18 mouse cellular contexts compared by ENCODE assay signal in genomic region chr7:136121406-136121805, GRCm38 (mm10).
DNase-seq lines count a peak whose midpoint lies in the region; ATAC-seq and TF ChIP-seq lines count a peak whose summit lies in the region.
"Had no signal": no experiment of that assay in that cellular context is flagged by ENCODE, and none has a peak within 500 bp of the region (broad histone marks: within the 10 kb centered on the region; RNA-seq: fewer than 3 reads in every experiment).

No protein-coding gene starts in this region.

- 81% methylated on average over 1 of the region's 1 CpGs for WGBS in hindbrain, postnatal 0 days
- 86% methylated on average over 1 of the region's 1 CpGs for WGBS in hindbrain, embryonic 11.5 days
- WGBS in midbrain, embryonic 11.5 days: 85% methylated on average over 1 of the region's 1 CpGs
- WGBS in midbrain, embryonic 15.5 days: 70% methylated on average over 1 of the region's 1 CpGs

- no peaks in the 10 kb centered on the region for H3K27me3 ChIP-seq in hindbrain, postnatal 0 days (ENCODE audit: insufficient read depth, low read length)
- H3K27me3 ChIP-seq in hindbrain, embryonic 11.5 days (ENCODE audit: control insufficient read depth, insufficient read depth, low read length): no peaks in the 10 kb centered on the region
- 0 out of 2 replicates have a peak, but pooled peaks cover 2% of the 10 kb centered on the region for H3K27me3 ChIP-seq in midbrain, embryonic 11.5 days (ENCODE audit: control insufficient read depth, insufficient read depth, low read length)
- peaks cover 3% of the 10 kb centered on the region; the same call in 1 of the 2 replicates for H3K27me3 ChIP-seq in midbrain, embryonic 15.5 days (replicated peaks)
- H3K27me3 ChIP-seq: embryonic facial prominence, embryonic 15.5 days had no signal

- H3K4me3 ChIP-seq in hindbrain, postnatal 0 days (ENCODE audit: low read length): no peak overlapping the region
- H3K4me3 ChIP-seq in hindbrain, embryonic 11.5 days (ENCODE audit: low read depth, low read length): no peak overlapping the region
- H3K4me3 ChIP-seq in midbrain, embryonic 11.5 days (ENCODE audit: low read depth, low read length): no peak overlapping the region
- no peak overlapping the region for H3K4me3 ChIP-seq in midbrain, embryonic 15.5 days
- H3K4me3 ChIP-seq: embryonic facial prominence, embryonic 15.5 days; forebrain, embryonic 12.5 days; limb, embryonic 15.5 days; midbrain, embryonic 12.5 days had no signal

- no peak overlapping the region for H3K27ac ChIP-seq in hindbrain, postnatal 0 days
- H3K27ac ChIP-seq in hindbrain, embryonic 11.5 days (ENCODE audit: low read depth, low read length): no peak overlapping the region
- H3K27ac ChIP-seq in midbrain, embryonic 11.5 days (ENCODE audit: low read depth, low read length): no peak overlapping the region
- no peak overlapping the region for H3K27ac ChIP-seq in midbrain, embryonic 15.5 days
- H3K27ac ChIP-seq: embryonic facial prominence, embryonic 15.5 days; forebrain, embryonic 12.5 days; hindbrain, embryonic 14.5 days; limb, embryonic 15.5 days; midbrain, embryonic 12.5 days had no signal

- TF ChIP-seq CTCF in hindbrain, postnatal 0 days (IDR thresholded peaks at IDR 0.05; ENCODE audit: low read depth): peak; percentile 59

- no peak overlapping the region for H3K9ac ChIP-seq in hindbrain, postnatal 0 days (replicated peaks; ENCODE audit: low read length)
- H3K9ac ChIP-seq in hindbrain, embryonic 11.5 days (ENCODE audit: low read depth, low read length): no peak overlapping the region
- no peak overlapping the region for H3K9ac ChIP-seq in midbrain, embryonic 11.5 days (ENCODE audit: low read length)
- H3K9ac ChIP-seq in midbrain, embryonic 15.5 days: no peak overlapping the region
- H3K9ac ChIP-seq: embryonic facial prominence, embryonic 15.5 days; forebrain, embryonic 12.5 days; hindbrain, embryonic 14.5 days; limb, embryonic 15.5 days; midbrain, embryonic 12.5 days had no signal

- DNase-seq in hindbrain, postnatal 0 days (ENCODE audit: low spot score): peak; percentile 48
- no peak for DNase-seq in hindbrain, embryonic 11.5 days (ENCODE audit: low spot score)
- peak; percentile 69 for DNase-seq in midbrain, embryonic 11.5 days (ENCODE audit: low spot score, missing footprints)
- peak; percentile 39 for DNase-seq in embryo, embryonic 10.5 days (ENCODE audit: low spot score)
- no peak for DNase-seq in right cerebral cortex, postnatal 36 days (ENCODE audit: low spot score in 2 of 2)
- DNase-seq in cerebellum, adult 9-10 months: no peak
- DNase-seq: cerebellum, postnatal 25 days; heart, postnatal 10 days; kidney, adult 8-10 months; lung, postnatal 14 days; right cerebral cortex, postnatal 14 days had no signal

- no peaks in the 10 kb centered on the region for H3K36me3 ChIP-seq in hindbrain, postnatal 0 days (ENCODE audit: insufficient read depth, low read length)
- H3K36me3 ChIP-seq in hindbrain, embryonic 11.5 days (ENCODE audit: control insufficient read depth, insufficient read depth, low read length): no peaks in the 10 kb centered on the region
- H3K36me3 ChIP-seq in midbrain, embryonic 11.5 days (ENCODE audit: control insufficient read depth, insufficient read depth, low read length): no peaks in the 10 kb centered on the region
- H3K36me3 ChIP-seq in midbrain, embryonic 15.5 days (replicated peaks): no peaks in the 10 kb centered on the region
- H3K36me3 ChIP-seq: embryonic facial prominence, embryonic 15.5 days; forebrain, embryonic 12.5 days; limb, embryonic 15.5 days; midbrain, embryonic 12.5 days had no signal

- no peaks in the 10 kb centered on the region for H3K9me3 ChIP-seq in hindbrain, postnatal 0 days (ENCODE audit: low read length)
- H3K9me3 ChIP-seq in hindbrain, embryonic 11.5 days (ENCODE audit: control insufficient read depth, low read length): no peaks in the 10 kb centered on the region
- H3K9me3 ChIP-seq in midbrain, embryonic 11.5 days (ENCODE audit: control insufficient read depth, low read length): no peaks in the 10 kb centered on the region
- no peaks in the 10 kb centered on the region for H3K9me3 ChIP-seq in midbrain, embryonic 15.5 days
- H3K9me3 ChIP-seq: embryonic facial prominence, embryonic 15.5 days; forebrain, embryonic 12.5 days; limb, embryonic 15.5 days; midbrain, embryonic 12.5 days had no signal

- H3K4me2 ChIP-seq in hindbrain, postnatal 0 days (ENCODE audit: low read depth, low read length): no peak overlapping the region
- H3K4me2 ChIP-seq in hindbrain, embryonic 11.5 days (replicated peaks; ENCODE audit: low read depth, low read length): no peak overlapping the region
- no peak overlapping the region for H3K4me2 ChIP-seq in midbrain, embryonic 11.5 days
- H3K4me2 ChIP-seq in midbrain, embryonic 15.5 days: no peak overlapping the region
- H3K4me2 ChIP-seq: embryonic facial prominence, embryonic 15.5 days; forebrain, embryonic 12.5 days; hindbrain, embryonic 14.5 days; limb, embryonic 15.5 days; midbrain, embryonic 12.5 days had no signal

- no peaks in the 10 kb centered on the region for H3K4me1 ChIP-seq in hindbrain, postnatal 0 days (ENCODE audit: insufficient read depth, low read length)
- H3K4me1 ChIP-seq in hindbrain, embryonic 11.5 days (replicated peaks; ENCODE audit: control insufficient read depth, insufficient read depth, low read length): no peaks in the 10 kb centered on the region
- peaks cover 2% of the 10 kb centered on the region; the same call in 1 of the 2 replicates for H3K4me1 ChIP-seq in midbrain, embryonic 11.5 days (ENCODE audit: control insufficient read depth, insufficient read depth, low read length)
- H3K4me1 ChIP-seq in midbrain, embryonic 15.5 days: no peaks in the 10 kb centered on the region
- H3K4me1 ChIP-seq: embryonic facial prominence, embryonic 15.5 days; midbrain, embryonic 12.5 days had no signal

- no peak for ATAC-seq in hindbrain, postnatal 0 days
- ATAC-seq in hindbrain, embryonic 11.5 days (ENCODE audit: low FRiP score): no peak
- ATAC-seq in midbrain, embryonic 11.5 days (ENCODE audit: low FRiP score): no peak
- no peak for ATAC-seq in midbrain, embryonic 15.5 days (replicated peaks)
- ATAC-seq: activated CD4-positive, CD25-positive, alpha-beta regulatory T cell, adult 4 months had no signal

Comparison
In these comparisons a context has a peak if more than half of its experiments do, and no peak if none do; other contexts are left out.
1. DNase-seq: peak in hindbrain, postnatal 0 days (single experiment), midbrain, embryonic 11.5 days (single experiment) and embryo, embryonic 10.5 days (single experiment); none in hindbrain, embryonic 11.5 days (single experiment), right cerebral cortex, postnatal 36 days (0 of 2) and cerebellum, adult 9-10 months (single experiment).